20 mouse cellular contexts compared by ENCODE assay signal in the genomic region with DNA sequence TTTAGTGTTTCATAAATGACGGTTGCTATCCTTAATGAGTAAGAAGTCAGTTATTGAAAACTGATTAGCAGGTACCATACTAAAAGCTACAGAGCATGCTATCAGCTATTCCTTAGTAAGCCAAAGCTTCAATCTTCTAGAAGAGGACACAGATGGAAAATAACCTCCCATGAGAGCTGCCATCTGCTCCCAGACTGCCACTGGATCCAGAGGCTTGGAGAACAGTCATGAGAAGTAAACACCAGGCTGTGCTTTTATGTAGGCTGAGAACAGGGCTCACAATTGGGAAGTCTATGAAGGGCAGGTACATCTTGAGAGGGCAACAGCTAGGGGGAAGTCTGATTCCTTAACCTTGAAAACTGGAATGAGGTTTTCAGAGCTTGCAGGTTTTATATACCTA. TPM values are rescaled to one million over a fixed set of nuclear protein-coding genes. Genes with fewer than 3 reads are reported as not detected.
A peak's percentile ranks its signal among the peaks of the same experiment; 100 is the strongest.
DNase-seq lines count a peak whose midpoint lies in the region; ATAC-seq lines count a peak whose summit lies in the region.
"Had no signal": no experiment of that assay in that cellular context is flagged by ENCODE, and none has a peak within 500 bp of the region (broad histone marks: within the 10 kb centered on the region; RNA-seq: fewer than 3 reads in every experiment).

No protein-coding gene starts in this region.

- no peak for DNase-seq in frontal cortex, postnatal 14 days (ENCODE audit: low spot score in 2 of 2)
- peak; percentile 16 for DNase-seq in layer of hippocampus, adult 11-12 months (ENCODE audit: low spot score)
- no peak for DNase-seq in layer of hippocampus, postnatal 14 days (ENCODE audit: low spot score in 2 of 2)
- DNase-seq in brain, adult 2 months (ENCODE audit: low read depth, low spot score), result peak; percentile 42
- peak; percentile 11 to 37 for DNase-seq in layer of hippocampus, adult 8-10 months (ENCODE audit: low spot score in 2 of 2)
- DNase-seq in lung, postnatal 36 days, result no peak
- DNase-seq in urinary bladder, adult 2 months (ENCODE audit: low spot score), result no peak
- DNase-seq: adrenal gland, postnatal 25 days; cerebellum, adult 11-12 months; cerebellum, adult 9-10 months; cerebellum, postnatal 36 days; gastrocnemius, postnatal 10 days; heart, adult 2 months; heart, postnatal 14 days had no signal

- ATAC-seq in frontal cortex, adult (ENCODE audit: low TSS enrichment), result peak; percentile 53; the same call in 1 of the 2 replicates
- ATAC-seq: activated CD4-positive, CD25-positive, alpha-beta regulatory T cell, adult 4 months; forebrain, embryonic 14.5 days; inflammation-experienced regulatory T-cells, adult 6 months; Patski had no signal

RNA-seq across cellular contexts. Expression of a gene that starts 42.2 kb away (rescaled TPM):
- total RNA-seq in layer of hippocampus, postnatal 14 days (2021), result under 1 TPM; 0.91 to 0.99 TPM
- total RNA-seq in layer of hippocampus, adult 8-10 months (2022), result under 1 TPM in 1 of 4 experiments, not detected in 3; 0.11 TPM
- 0.01 and 0.06 TPM in 2 replicates for polyA plus RNA-seq in urinary bladder, adult 2 months (2012; rRNA removed)
- polyA plus RNA-seq: erythroblast, embryonic 14.5 days; Patski had no signal

Comparison
In these comparisons a context has a peak if more than half of its experiments do, and no peak if none do; other contexts are left out.
1. DNase-seq: peak in layer of hippocampus, adult 11-12 months (single experiment), brain, adult 2 months (single experiment) and layer of hippocampus, adult 8-10 months (2 of 2); none in frontal cortex, postnatal 14 days (0 of 2), layer of hippocampus, postnatal 14 days (0 of 2), lung, postnatal 36 days (single experiment) and urinary bladder, adult 2 months (single experiment).